Mouse (Mus musculus) liver, embryonic 15.5 days (tissue): ENCODE results near the gene Mrpl54. TPM values are rescaled to one million over a fixed set of nuclear protein-coding genes. Genes with fewer than 3 reads are reported as not detected.
A peak's percentile ranks its signal among the peaks of the same experiment; 100 is the strongest.

Experiments
- ATAC-seq: fragments of 200-750 bp; cut with Nextera tagmentation; 2 replicates; pipeline ENCODE4 v1.8.0; 2017; ENCODE audit warnings: moderate number of reproducible peaks, mild to moderate bottlenecking, moderate library complexity; ENCODE audit not compliant: insufficient read depth
- H3K27ac ChIP-seq: fragments of 300-500 bp; sonication (generic); replicated peaks from 2 replicates; pipeline ENCODE4 v1.5.1; 2015; ENCODE audit warnings: mild to moderate bottlenecking, inconsistent platforms
- H3K27me3 ChIP-seq: fragments of 300-500 bp; sonication (generic); 2 replicates; pipeline ENCODE4 v1.6.1; 2015; ENCODE audit warnings: mild to moderate bottlenecking, inconsistent platforms
- H3K36me3 ChIP-seq: fragments of 300-500 bp; sonication (generic); replicated peaks from 2 replicates; pipeline ENCODE4 v1.6.1; 2015; ENCODE audit warnings: moderate library complexity, mild to moderate bottlenecking, inconsistent platforms
- H3K4me1 ChIP-seq: fragments of 300-500 bp; sonication (generic); replicated peaks from 2 replicates; pipeline ENCODE4 v1.6.1; 2015; ENCODE audit warnings: inconsistent platforms
- H3K4me2 ChIP-seq: fragments of 300-500 bp; sonication (generic); 2 replicates; pipeline ENCODE4 v1.6.1; 2015; ENCODE audit warnings: moderate library complexity, mild to moderate bottlenecking, inconsistent platforms
- H3K4me3 ChIP-seq: fragments of 300-500 bp; sonication (generic); replicated peaks from 2 replicates; pipeline ENCODE4 v1.5.1; 2015; ENCODE audit warnings: mild to moderate bottlenecking, inconsistent platforms
- H3K9ac ChIP-seq: fragments of 300-500 bp; sonication (generic); 2 replicates; pipeline ENCODE4 v1.6.1; 2015; ENCODE audit warnings: moderate library complexity, mild to moderate bottlenecking, inconsistent platforms
- H3K9me3 ChIP-seq: fragments of 300-500 bp; sonication (generic); replicated peaks from 2 replicates; pipeline ENCODE4 v1.6.1; 2016; ENCODE audit warnings: inconsistent platforms
- WGBS: fragments of 180-500 bp; shearing (Covaris S2); methylation state at CpG from one replicate; pipeline ENCODE4 v1.1.7; 2015; ENCODE audit warnings: mixed read lengths; ENCODE audit not compliant: insufficient replicate concordance; 5-methylcytosine and 5-hydroxymethylcytosine counted together
- polyA plus RNA-seq: library from polyadenylated mRNA; unstranded; fragments of >200 nt; fragmentation: Nextera tagmentation; extraction: Ambion mirVana; gene quantifications from 2 replicates; pipeline ENCODE4 v1.2.1, GENCODE M21; 2015

Gene Mrpl54
- polyA plus RNA-seq, 1 experiment from 2014 or later, result 92.2 TPM

GRCm38 (mm10) chr10:81294442-81294841 is 27.7 kb upstream of the Mrpl54 start:
- ATAC-seq, result no peak
- Histone ChIP-seq H3K36me3 (0 out of 2 replicates have a peak, but pooled peaks cover 6% of the 10 kb centered on the region), H3K9me3 (no peaks in the 10 kb centered on the region), H3K9ac (peak overlapping the region; percentile 77; the same call in 1 of the 2 replicates), H3K4me1 (peaks cover 95% of the 10 kb centered on the region), H3K4me2 (peak overlapping the region; percentile 95), H3K4me3 (peak overlapping the region; percentile 77), H3K27ac (no peak overlapping the region), H3K27me3 (peaks cover 14% of the 10 kb centered on the region; the same call in 1 of the 2 replicates)
- WGBS, result 22% methylated on average over 8 of the region's 8 CpGs

GRCm38 (mm10) chr10:81293334-81294030 is 26.7 kb upstream of the Mrpl54 start:
- peak overlapping the region; percentile 89 for H3K27ac ChIP-seq
- ATAC-seq, result no peak
- WGBS, result 1% methylated on average over 25 of the region's 25 CpGs
- peak overlapping the region; percentile 77 for H3K4me3 ChIP-seq
- H3K27me3 ChIP-seq, result peaks cover 16% of the 10 kb centered on the region
- H3K9ac ChIP-seq, result peak overlapping the region; percentile 77
- 0 out of 2 replicates have a peak, but pooled peaks cover 6% of the 10 kb centered on the region for H3K36me3 ChIP-seq
- peaks cover 93% of the 10 kb centered on the region for H3K4me1 ChIP-seq
- peak overlapping the region; percentile 95 for H3K4me2 ChIP-seq
- no peaks in the 10 kb centered on the region for H3K9me3 ChIP-seq

GRCm38 (mm10) chr10:81292554-81293333 is 26.0 kb upstream of the Mrpl54 start, which contains the start of gene Pip5k1c:
Pip5k1c (plus strand) TSS chr10:81292963.
- no peaks in the 10 kb centered on the region for H3K9me3 ChIP-seq
- H3K27ac ChIP-seq, result peak within 1 kb of the TSS; percentile 89
- peaks cover 23% of the 10 kb centered on the region for H3K27me3 ChIP-seq
- H3K36me3 ChIP-seq, result 0 out of 2 replicates have a peak, but pooled peaks cover 6% of the 10 kb centered on the region
- peak; percentile 94 for ATAC-seq
- under 1% methylated on average over 80 of the region's 80 CpGs for WGBS
- peaks cover 88% of the 10 kb centered on the region for H3K4me1 ChIP-seq
- H3K9ac ChIP-seq, result peak within 1 kb of the TSS; percentile 77
- peak within 1 kb of the TSS; percentile 77 for H3K4me3 ChIP-seq
- H3K4me2 ChIP-seq, result peak within 1 kb of the TSS; percentile 95

- WGBS, result 47% methylated on average over 9 of the region's 9 CpGs
- H3K27ac ChIP-seq, result peak within 1 kb of the TSS; percentile 45
- H3K4me2 ChIP-seq, result peak within 1 kb of the TSS; percentile 95
- H3K27me3 ChIP-seq, result peaks cover 29% of the 10 kb centered on the region
- H3K4me1 ChIP-seq, result peaks cover 82% of the 10 kb centered on the region
- H3K9ac ChIP-seq, result no peak within 1 kb of the TSS
- H3K36me3 ChIP-seq, result 0 out of 2 replicates have a peak, but pooled peaks cover 6% of the 10 kb centered on the region
- no peaks in the 10 kb centered on the region for H3K9me3 ChIP-seq
- ATAC-seq, result no peak
- H3K4me3 ChIP-seq, result peak within 1 kb of the TSS; percentile 10; the same call in 1 of the 2 replicates
Observed at GRCm38 (mm10) chr10:81291511-81292104, 24.9 kb upstream of the Mrpl54 start, which contains the start of gene Tjp3. Tjp3 (minus strand) TSS chr10:81291581.

GRCm38 (mm10) chr10:81290698-81291460 is 24.1 kb upstream of the Mrpl54 start:
- Histone ChIP-seq H3K4me1 (peaks cover 82% of the 10 kb centered on the region), H3K9ac (no peak overlapping the region)

GRCm38 (mm10) chr10:81289811-81290210 is 23.1 kb upstream of the Mrpl54 start:
- Histone ChIP-seq H3K4me3 (no peak overlapping the region), H3K27ac (no peak overlapping the region)
- no peak for ATAC-seq

More at GRCm38 (mm10) chr10:81290698-81291460, 24.1 kb upstream of the Mrpl54 start:
- 0 out of 2 replicates have a peak, but pooled peaks cover 6% of the 10 kb centered on the region for H3K36me3 ChIP-seq
- 51% methylated on average over 24 of the region's 24 CpGs for WGBS
- no peaks in the 10 kb centered on the region for H3K9me3 ChIP-seq
- no peak for ATAC-seq
- 0 out of 2 replicates have a peak overlapping the region, but pooled peaks have one; percentile 10 for H3K4me3 ChIP-seq
- H3K27me3 ChIP-seq, result peaks cover 36% of the 10 kb centered on the region
- peak overlapping the region; percentile 24 for H3K27ac ChIP-seq
- H3K4me2 ChIP-seq, result peak overlapping the region; percentile 38

GRCm38 (mm10) chr10:81289278-81289677 is 22.5 kb upstream of the Mrpl54 start:
- Histone ChIP-seq H3K4me2 (no peak overlapping the region), H3K9ac (no peak overlapping the region), H3K4me3 (no peak overlapping the region), H3K36me3 (no peaks in the 10 kb centered on the region), H3K4me1 (peaks cover 79% of the 10 kb centered on the region), H3K9me3 (no peaks in the 10 kb centered on the region), H3K27ac (no peak overlapping the region), H3K27me3 (peaks cover 52% of the 10 kb centered on the region)
- no peak for ATAC-seq
- 6% methylated on average over 7 of the region's 7 CpGs for WGBS

More at GRCm38 (mm10) chr10:81289811-81290210, 23.1 kb upstream of the Mrpl54 start:
- Histone ChIP-seq H3K9ac (no peak overlapping the region), H3K36me3 (no peaks in the 10 kb centered on the region), H3K4me1 (peaks cover 82% of the 10 kb centered on the region), H3K4me2 (no peak overlapping the region), H3K27me3 (peaks cover 47% of the 10 kb centered on the region), H3K9me3 (no peaks in the 10 kb centered on the region)
- WGBS, result 59% methylated on average over 14 of the region's 14 CpGs

- no peak overlapping the region for H3K9ac ChIP-seq
- no peak for ATAC-seq
- peaks cover 59% of the 10 kb centered on the region for H3K27me3 ChIP-seq
- no peak overlapping the region for H3K4me2 ChIP-seq
- no peaks in the 10 kb centered on the region for H3K36me3 ChIP-seq
- peaks cover 72% of the 10 kb centered on the region for H3K4me1 ChIP-seq
- H3K27ac ChIP-seq, result no peak overlapping the region
- no peak overlapping the region for H3K4me3 ChIP-seq
- 19% methylated on average over 6 of the region's 6 CpGs for WGBS
- no peaks in the 10 kb centered on the region for H3K9me3 ChIP-seq
Observed at GRCm38 (mm10) chr10:81288601-81289000, 21.9 kb upstream of the Mrpl54 start.

GRCm38 (mm10) chr10:81287513-81288157 is 20.9 kb upstream of the Mrpl54 start:
- H3K4me1 ChIP-seq, result peaks cover 65% of the 10 kb centered on the region
- no peaks in the 10 kb centered on the region for H3K9me3 ChIP-seq
- peaks cover 69% of the 10 kb centered on the region for H3K27me3 ChIP-seq
- H3K4me3 ChIP-seq, result no peak overlapping the region
- H3K27ac ChIP-seq, result no peak overlapping the region
- ATAC-seq, result no peak
- WGBS, result 57% methylated on average over 8 of the region's 8 CpGs
- H3K36me3 ChIP-seq, result no peaks in the 10 kb centered on the region
- H3K4me2 ChIP-seq, result no peak overlapping the region
- no peak overlapping the region for H3K9ac ChIP-seq

- Histone ChIP-seq H3K27me3 (peaks cover 76% of the 10 kb centered on the region), H3K4me3 (no peak overlapping the region), H3K4me1 (peaks cover 55% of the 10 kb centered on the region), H3K9ac (no peak overlapping the region), H3K36me3 (no peaks in the 10 kb centered on the region), H3K9me3 (no peaks in the 10 kb centered on the region), H3K27ac (no peak overlapping the region), H3K4me2 (peak overlapping the region; percentile 77)
- WGBS, result 34% methylated on average over 6 of the region's 6 CpGs
- ATAC-seq, result no peak
Observed at GRCm38 (mm10) chr10:81286586-81286985, 19.9 kb upstream of the Mrpl54 start.
